Mouse (Mus musculus) hindbrain, embryonic 11.5 days (tissue): ENCODE results near the gene Olfr706. TPM values are rescaled to one million over a fixed set of nuclear protein-coding genes. Genes with fewer than 3 reads are reported as not detected.

Experiments used
- polyA plus RNA-seq: library from polyadenylated mRNA; unstranded; fragments of >200 nt; fragmentation: Nextera tagmentation; extraction: Ambion mirVana; gene quantifications from 2 replicates; pipeline ENCODE4 v1.2.1, GENCODE M21; 2014

The Olfr706 gene
- polyA plus RNA-seq, 1 experiment from 2014 or later, result not detected

Other genes starting within 250 kb of the Olfr706 start
- not detected in 2 replicates for gene Olfr693, start 207.6 kb downstream of the Olfr706 start, polyA plus RNA-seq
- not detected in 2 replicates for gene Olfr694, start 196.3 kb downstream of the Olfr706 start, polyA plus RNA-seq
- gene Olfr695, start 171.8 kb downstream of the Olfr706 start, polyA plus RNA-seq, result not detected in 2 replicates
- gene Olfr697, start 145.7 kb downstream of the Olfr706 start, polyA plus RNA-seq, result not detected in 2 replicates
- gene Olfr698, start 132.8 kb downstream of the Olfr706 start, polyA plus RNA-seq, result not detected in 2 replicates
- gene Olfr699, start 95.0 kb downstream of the Olfr706 start, polyA plus RNA-seq, result not detected in 2 replicates
- gene Olfr700, start 79.3 kb downstream of the Olfr706 start, polyA plus RNA-seq, result not detected in 2 replicates
- not detected in 2 replicates for gene Olfr701, start 74.0 kb downstream of the Olfr706 start, polyA plus RNA-seq
- not detected in 2 replicates for gene Olfr702, start 54.3 kb downstream of the Olfr706 start, polyA plus RNA-seq
- not detected in 2 replicates for gene Olfr703, start 44.8 kb downstream of the Olfr706 start, polyA plus RNA-seq
- not detected in 2 replicates for gene Olfr704, start 25.0 kb downstream of the Olfr706 start, polyA plus RNA-seq
- not detected in 2 replicates for gene Olfr705, start 11.3 kb downstream of the Olfr706 start, polyA plus RNA-seq
- not detected in 2 replicates for gene Olfr707, start 13.1 kb upstream of the Olfr706 start, polyA plus RNA-seq
- not detected in 2 replicates for gene Olfr1532-ps1, start 19.8 kb upstream of the Olfr706 start, polyA plus RNA-seq
- not detected in 2 replicates for gene Olfr709-ps1, start 44.1 kb upstream of the Olfr706 start, polyA plus RNA-seq
- gene Olfr710, start 60.1 kb upstream of the Olfr706 start, polyA plus RNA-seq, result not detected in 2 replicates
- gene Olfr6, start 75.8 kb upstream of the Olfr706 start, polyA plus RNA-seq, result not detected in 2 replicates
- not detected in 2 replicates for gene Olfr711, start 87.3 kb upstream of the Olfr706 start, polyA plus RNA-seq
- not detected in 2 replicates for gene Olfr2, start 117.9 kb upstream of the Olfr706 start, polyA plus RNA-seq
- not detected in 2 replicates for gene Olfr713, start 143.0 kb upstream of the Olfr706 start, polyA plus RNA-seq
- gene Olfr714, start 182.8 kb upstream of the Olfr706 start, polyA plus RNA-seq, result not detected in 2 replicates
- not detected in 2 replicates for gene Olfr17, start 205.1 kb upstream of the Olfr706 start, polyA plus RNA-seq
- not detected in 2 replicates for gene Olfr715b, start 222.2 kb upstream of the Olfr706 start, polyA plus RNA-seq
- gene Olfr715, start 242.9 kb upstream of the Olfr706 start, polyA plus RNA-seq, result not detected in 2 replicates